Mouse (Mus musculus): ENCODE measurements around the gene Moxd1. TPM values are rescaled to one million over a fixed set of nuclear protein-coding genes. Genes with fewer than 3 reads are reported as not detected.

Gene Moxd1
- polyA plus RNA-seq, 1 experiment, result 0.06 TPM

DNA sequence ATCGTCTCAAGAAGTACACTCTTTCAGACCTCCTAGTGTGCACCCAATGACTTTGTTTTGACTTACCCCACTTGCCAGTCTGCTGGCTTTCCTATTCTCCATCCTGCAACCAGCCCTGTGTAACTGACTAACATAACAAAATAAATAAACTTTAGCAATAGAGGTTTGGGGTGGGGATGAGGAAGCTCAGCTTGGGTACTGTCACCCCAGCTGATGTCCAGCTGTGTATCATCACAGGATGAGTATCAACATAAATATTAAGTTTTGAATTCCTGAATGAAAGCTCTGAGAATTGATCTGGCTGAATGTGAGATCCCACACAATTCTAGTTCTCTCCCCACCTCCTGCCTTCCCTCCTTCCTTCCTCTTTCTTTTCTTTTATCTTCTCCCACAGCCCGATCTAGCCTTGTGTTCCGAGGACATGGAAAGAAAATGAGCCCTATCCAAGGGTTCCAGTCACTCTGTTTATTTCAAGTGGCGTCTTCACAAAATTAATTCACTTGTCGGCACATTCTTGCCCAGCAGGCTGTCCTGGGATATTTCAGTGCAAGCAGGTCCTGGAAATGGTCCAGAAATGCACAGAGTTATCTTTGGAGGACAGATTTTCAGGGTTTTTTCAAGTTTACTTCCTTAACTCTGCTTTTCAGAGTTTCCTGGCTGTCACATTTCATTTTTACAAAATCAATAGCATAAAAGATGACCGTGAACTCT, 5.6 kb upstream of the Moxd1 start:
- Histone ChIP-seq H3K36me3 (ENCODE audit: control insufficient read depth, insufficient read depth, low read length) (no peaks in the 10 kb centered on the region), H3K4me3 (ENCODE audit: extremely low read depth, insufficient read depth, insufficient read length) (no peak overlapping the region), H3K4me1 (ENCODE audit: control insufficient read depth, insufficient read depth, insufficient read length) (no peaks in the 10 kb centered on the region), H3K27ac (ENCODE audit: insufficient read depth, low read length) (no peak overlapping the region), H3K27me3 (ENCODE audit: control insufficient read depth, insufficient read depth, low read length) (peaks cover 2% of the 10 kb centered on the region; the same call in 1 of the 2 replicates)
- 44% methylated on average over 6 of the region's 6 CpGs for WGBS
- TF ChIP-seq CTCF (IDR thresholded peaks at IDR 0.05; ENCODE audit: extremely low read depth, insufficient read depth, insufficient read length, insufficient replicate concordance) (no peak), POLR2A (IDR thresholded peaks at IDR 0.05; ENCODE audit: low read depth, low read length) (no peak)
- DNase-seq (ENCODE audit: low read depth in 1 of 2, low spot score in 2 of 2), result no peak

DNA sequence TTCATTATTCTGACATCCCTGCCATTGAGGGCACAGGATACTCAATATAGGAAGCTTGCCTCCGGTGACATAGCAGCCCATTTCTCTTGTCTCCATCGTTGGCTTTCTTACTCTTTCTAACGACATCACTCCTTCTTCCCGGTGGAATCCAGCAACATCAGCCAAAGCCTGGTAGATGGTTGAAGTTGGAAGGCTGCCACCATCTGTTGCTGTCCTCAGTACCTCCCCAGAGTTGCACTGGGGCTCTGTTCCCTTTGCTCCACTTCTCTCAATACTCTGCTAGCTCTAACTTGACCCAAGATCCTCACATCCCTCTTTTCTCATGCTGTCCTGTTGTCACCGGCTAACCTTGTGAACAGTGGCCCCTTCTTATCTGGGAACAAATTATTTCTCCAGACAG, 2.4 kb upstream of the Moxd1 start:
- Histone ChIP-seq H3K27me3 (ENCODE audit: control insufficient read depth, insufficient read depth, low read length) (peaks cover 11% of the 10 kb centered on the region), H3K4me3 (ENCODE audit: extremely low read depth, insufficient read depth, insufficient read length) (no peak overlapping the region), H3K27ac (ENCODE audit: insufficient read depth, low read length) (no peak overlapping the region), H3K36me3 (ENCODE audit: control insufficient read depth, insufficient read depth, low read length) (no peaks in the 10 kb centered on the region), H3K4me1 (ENCODE audit: control insufficient read depth, insufficient read depth, insufficient read length) (peaks cover 5% of the 10 kb centered on the region)
- TF ChIP-seq POLR2A (IDR thresholded peaks at IDR 0.05; ENCODE audit: low read depth, low read length) (no peak), CTCF (IDR thresholded peaks at IDR 0.05; ENCODE audit: extremely low read depth, insufficient read depth, insufficient read length, insufficient replicate concordance) (no peak)
- WGBS, result 96% methylated on average over 5 of the region's 5 CpGs
- DNase-seq (ENCODE audit: low read depth in 1 of 2, low spot score in 2 of 2), result no peak

DNA sequence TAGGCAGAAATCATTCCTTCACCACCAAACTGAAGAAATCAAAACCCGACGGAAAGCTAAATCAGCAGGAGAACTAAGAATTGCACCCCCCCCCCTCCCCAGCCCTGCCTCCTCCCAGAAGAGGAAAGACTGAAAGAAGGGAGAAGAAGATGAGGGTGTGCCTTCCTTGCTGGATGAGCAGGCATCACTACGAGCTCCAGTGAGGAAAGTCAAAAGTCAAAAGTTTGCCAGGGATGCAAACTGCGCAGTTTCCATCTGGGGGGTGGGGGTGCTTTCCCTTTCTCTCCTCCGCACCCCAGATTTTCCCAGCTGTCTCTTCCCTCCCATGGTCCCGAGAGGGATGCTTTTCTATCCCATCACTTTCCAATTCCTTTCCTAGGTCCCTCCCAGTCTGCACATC, 406 bp upstream of the Moxd1 start:
- H3K4me3 ChIP-seq (ENCODE audit: extremely low read depth, insufficient read depth, insufficient read length), result no peak overlapping the region
- H3K27ac ChIP-seq (ENCODE audit: insufficient read depth, low read length), result no peak overlapping the region
- peaks cover 11% of the 10 kb centered on the region for H3K27me3 ChIP-seq (ENCODE audit: control insufficient read depth, insufficient read depth, low read length)
- WGBS, result 31% methylated on average over 6 of the region's 6 CpGs
- DNase-seq (ENCODE audit: low read depth in 1 of 2, low spot score in 2 of 2), result no peak
- peaks cover 5% of the 10 kb centered on the region for H3K4me1 ChIP-seq (ENCODE audit: control insufficient read depth, insufficient read depth, insufficient read length)
- TF ChIP-seq CTCF (IDR thresholded peaks at IDR 0.05; ENCODE audit: extremely low read depth, insufficient read depth, insufficient read length, insufficient replicate concordance) (no peak), POLR2A (IDR thresholded peaks at IDR 0.05; ENCODE audit: low read depth, low read length) (no peak)
- H3K36me3 ChIP-seq (ENCODE audit: control insufficient read depth, insufficient read depth, low read length), result no peaks in the 10 kb centered on the region

DNA sequence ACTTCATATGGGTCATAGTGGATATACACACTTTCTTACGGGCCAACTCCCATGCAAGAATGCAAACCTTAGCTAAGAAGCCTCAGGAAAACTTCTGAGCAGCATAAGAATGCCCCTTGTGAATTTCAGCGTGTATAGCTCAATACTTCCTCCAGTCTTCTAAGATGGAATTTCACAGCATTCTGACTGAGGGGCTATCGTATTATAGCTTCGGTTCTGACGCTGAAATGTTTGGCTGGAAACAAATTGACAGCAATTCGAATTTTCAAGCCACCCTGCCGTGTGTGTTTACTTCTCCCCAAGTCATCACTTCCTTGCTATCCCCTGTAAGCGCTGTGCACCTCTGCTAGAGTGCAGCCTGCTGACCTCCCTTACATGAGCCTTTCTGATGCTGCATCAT, 1.3 kb downstream of the Moxd1 start:
- no peak overlapping the region for H3K27ac ChIP-seq (ENCODE audit: insufficient read depth, low read length)
- DNase-seq (ENCODE audit: low read depth in 1 of 2, low spot score in 2 of 2), result no peak
- H3K4me1 ChIP-seq (ENCODE audit: control insufficient read depth, insufficient read depth, insufficient read length), result peaks cover 5% of the 10 kb centered on the region
- H3K36me3 ChIP-seq (ENCODE audit: control insufficient read depth, insufficient read depth, low read length), result no peaks in the 10 kb centered on the region
- no peak for TF ChIP-seq POLR2A (IDR thresholded peaks at IDR 0.05; ENCODE audit: low read depth, low read length)
- TF ChIP-seq CTCF (IDR thresholded peaks at IDR 0.05; ENCODE audit: extremely low read depth, insufficient read depth, insufficient read length, insufficient replicate concordance), result no peak
- H3K4me3 ChIP-seq (ENCODE audit: extremely low read depth, insufficient read depth, insufficient read length), result no peak overlapping the region
- H3K27me3 ChIP-seq (ENCODE audit: control insufficient read depth, insufficient read depth, low read length), result peaks cover 11% of the 10 kb centered on the region
- 49% methylated on average over 8 of the region's 8 CpGs for WGBS

DNA sequence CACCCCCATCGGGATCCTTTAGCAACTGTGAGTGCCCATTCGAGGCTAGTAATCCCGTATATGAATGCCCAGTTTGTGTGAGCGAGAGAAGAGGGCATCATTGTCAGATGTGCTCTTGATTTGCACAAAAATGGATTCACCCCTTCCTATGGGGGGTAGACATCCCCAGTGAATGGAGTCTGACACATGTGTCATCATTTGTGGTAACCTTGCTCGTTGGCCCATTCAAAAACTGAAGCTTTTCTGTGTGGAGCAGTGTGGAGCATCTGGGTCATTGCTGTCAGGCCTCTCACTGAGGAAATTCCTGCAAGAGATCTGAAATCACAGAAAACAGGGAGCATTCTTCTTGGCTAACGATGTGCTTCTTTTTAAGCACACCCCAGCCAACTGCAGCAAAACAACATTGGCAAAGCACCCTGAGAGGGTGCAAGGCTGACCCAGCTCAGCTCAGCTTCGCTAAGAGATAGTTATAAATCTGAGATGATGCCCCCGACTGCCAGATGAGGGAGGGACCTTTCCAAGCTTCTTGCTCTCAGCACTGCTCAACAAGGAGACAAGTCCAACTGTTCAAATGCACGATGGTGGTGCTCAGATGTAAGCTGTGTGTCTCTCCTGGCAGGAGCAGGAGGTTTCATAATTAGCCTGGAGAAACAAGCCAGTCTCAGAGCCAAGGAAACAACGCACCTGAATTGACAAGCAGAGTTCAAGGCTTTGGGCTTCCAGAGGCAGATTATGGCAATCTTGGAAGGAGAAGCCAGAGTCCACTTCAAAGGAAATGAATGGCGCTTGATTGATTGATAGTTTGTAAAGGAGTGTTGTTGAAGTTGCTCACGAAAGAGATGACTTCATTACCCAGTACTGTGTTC, 5.2 kb downstream of the Moxd1 start:
- no peak overlapping the region for H3K27ac ChIP-seq (ENCODE audit: insufficient read depth, low read length)
- no peak for DNase-seq (ENCODE audit: low read depth in 1 of 2, low spot score in 2 of 2)
- no peak for TF ChIP-seq CTCF (IDR thresholded peaks at IDR 0.05; ENCODE audit: extremely low read depth, insufficient read depth, insufficient read length, insufficient replicate concordance)
- no peak for TF ChIP-seq POLR2A (IDR thresholded peaks at IDR 0.05; ENCODE audit: low read depth, low read length)
- H3K27me3 ChIP-seq (ENCODE audit: control insufficient read depth, insufficient read depth, low read length), result peaks cover 6% of the 10 kb centered on the region
- 73% methylated on average over 12 of the region's 12 CpGs for whole genome bisulfite sequencing
- no peaks in the 10 kb centered on the region for H3K36me3 ChIP-seq (ENCODE audit: control insufficient read depth, insufficient read depth, low read length)
- H3K4me3 ChIP-seq (ENCODE audit: extremely low read depth, insufficient read depth, insufficient read length), result no peak overlapping the region
- peaks cover 2% of the 10 kb centered on the region for H3K4me1 ChIP-seq (ENCODE audit: control insufficient read depth, insufficient read depth, insufficient read length)

DNA sequence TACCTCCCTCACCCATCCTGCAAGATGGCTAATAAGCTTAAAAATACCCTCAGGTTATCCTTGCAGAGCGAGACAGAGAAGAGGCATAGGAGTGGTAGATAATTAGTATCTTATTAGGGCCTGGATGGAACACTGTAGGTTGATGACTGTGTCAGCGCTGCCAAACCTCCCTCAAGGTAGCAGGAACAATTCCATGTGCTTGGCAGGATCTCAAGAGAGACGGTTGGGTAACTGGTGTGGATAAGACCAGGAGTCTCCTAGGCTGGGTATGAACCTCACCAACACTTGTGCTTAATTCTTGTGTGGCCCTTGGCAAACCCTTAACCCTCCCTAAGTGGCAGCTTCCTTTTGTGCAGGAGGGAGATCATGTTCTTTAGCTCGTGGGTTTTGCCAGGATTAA, 9.0 kb downstream of the Moxd1 start:
- H3K27me3 ChIP-seq (ENCODE audit: control insufficient read depth, insufficient read depth, low read length), result no peaks in the 10 kb centered on the region
- DNase-seq (ENCODE audit: low read depth in 1 of 2, low spot score in 2 of 2), result no peak
- H3K4me1 ChIP-seq (ENCODE audit: control insufficient read depth, insufficient read depth, insufficient read length), result no peaks in the 10 kb centered on the region
- TF ChIP-seq CTCF (IDR thresholded peaks at IDR 0.05; ENCODE audit: extremely low read depth, insufficient read depth, insufficient read length, insufficient replicate concordance) (no peak), POLR2A (IDR thresholded peaks at IDR 0.05; ENCODE audit: low read depth, low read length) (no peak)
- no peak overlapping the region for H3K27ac ChIP-seq (ENCODE audit: insufficient read depth, low read length)
- H3K4me3 ChIP-seq (ENCODE audit: extremely low read depth, insufficient read depth, insufficient read length), result no peak overlapping the region
- no peaks in the 10 kb centered on the region for H3K36me3 ChIP-seq (ENCODE audit: control insufficient read depth, insufficient read depth, low read length)
- 77% methylated on average over 4 of the region's 4 CpGs for WGBS
